Mouse (Mus musculus): ENCODE results near the gene Etfbkmt.

- no peak for TF ChIP-seq POLR2A (IDR thresholded peaks at IDR 0.05; ENCODE audit: insufficient read depth, low read depth, low read length)
- no peak for TF ChIP-seq CTCF (IDR thresholded peaks at IDR 0.05; ENCODE audit: insufficient read depth, low read depth, low read length)
Observed at GRCm38 (mm10) chr6:149134391-149135150, 5.1 kb upstream of the Etfbkmt start.

All from olfactory bulb, adult 2 months (tissue).